Mouse (Mus musculus) kidney, embryonic 14.5 days (tissue): ENCODE results near the gene Mapkbp1. TPM values are rescaled to one million over a fixed set of nuclear protein-coding genes. Genes with fewer than 3 reads are reported as not detected.

Experiments used
- ATAC-seq: fragments of 200-750 bp; cut with Nextera tagmentation; 2 replicates; pipeline ENCODE4 v1.8.0; 2017; ENCODE audit warnings: moderate number of reproducible peaks, mild to moderate bottlenecking, moderate TSS enrichment, moderate library complexity; ENCODE audit not compliant: low FRiP score, low TSS enrichment
- H3K27ac ChIP-seq: fragments of 300-500 bp; sonication (generic); 2 replicates; pipeline ENCODE4 v1.5.1; 2014; ENCODE audit warnings: low read depth, mild to moderate bottlenecking, low read length, moderate library complexity, mixed read lengths
- H3K27me3 ChIP-seq: fragments of 300-500 bp; sonication (generic); 2 replicates; pipeline ENCODE4 v1.6.1; 2014; ENCODE audit warnings: mild to moderate bottlenecking, low read length; ENCODE audit not compliant: control insufficient read depth, insufficient read depth
- H3K36me3 ChIP-seq: fragments of 300-500 bp; sonication (generic); 2 replicates; pipeline ENCODE4 v1.6.1; 2014; ENCODE audit warnings: low read length, mixed read lengths; ENCODE audit not compliant: control insufficient read depth, insufficient read depth
- H3K4me1 ChIP-seq: fragments of 300-500 bp; sonication (generic); 2 replicates; pipeline ENCODE4 v1.6.1; 2014; ENCODE audit warnings: low read length, mixed read lengths; ENCODE audit not compliant: control insufficient read depth, insufficient read depth
- H3K4me2 ChIP-seq: fragments of 300-500 bp; sonication (generic); replicated peaks from 2 replicates; pipeline ENCODE4 v1.6.1; 2014; ENCODE audit warnings: low read depth, mild to moderate bottlenecking, low read length
- H3K4me3 ChIP-seq: fragments of 300-500 bp; sonication (generic); 2 replicates; pipeline ENCODE4 v1.5.1; 2014; ENCODE audit warnings: mild to moderate bottlenecking, low read length
- H3K9ac ChIP-seq: fragments of 300-500 bp; sonication (generic); 2 replicates; pipeline ENCODE4 v1.6.1; 2014; ENCODE audit warnings: low read depth, mild to moderate bottlenecking, low read length, moderate library complexity
- H3K9me3 ChIP-seq: fragments of 300-500 bp; sonication (generic); 2 replicates; pipeline ENCODE4 v1.6.1; 2016; ENCODE audit warnings: low read length; ENCODE audit not compliant: control insufficient read depth
- WGBS: fragments of 180-500 bp; shearing (Covaris S2); extraction: QIAGEN DNeasy Blood & Tissue Kit; methylation state at CpG from one replicate; pipeline ENCODE4 v1.1.7; 2014; 5-methylcytosine and 5-hydroxymethylcytosine counted together
- polyA plus RNA-seq: library from polyadenylated mRNA; unstranded; fragments of >200 nt; fragmentation: Nextera tagmentation; extraction: Ambion mirVana; gene quantifications from 2 replicates; pipeline ENCODE4 v1.2.1, GENCODE M21; 2014

The Mapkbp1 gene
- polyA plus RNA-seq, 1 experiment from 2014 or later, result 4.0 TPM

GRCm38 (mm10) chr2:120000882-120001584, 28.5 kb downstream of the Mapkbp1 start:
- peak; percentile 56; the same call in 1 of the 2 replicates for ATAC-seq
- no peak overlapping the region for H3K4me2 ChIP-seq
- H3K27me3 ChIP-seq, result no peaks in the 10 kb centered on the region
- peaks cover 2% of the 10 kb centered on the region; the same call in 1 of the 2 replicates for H3K36me3 ChIP-seq
- no peak overlapping the region for H3K9ac ChIP-seq
- H3K9me3 ChIP-seq, result no peaks in the 10 kb centered on the region
- WGBS, result 60% methylated on average over 3 of the region's 3 CpGs
- H3K4me1 ChIP-seq, result peaks cover 14% of the 10 kb centered on the region
- H3K27ac ChIP-seq, result peak overlapping the region; percentile 19; the same call in 1 of the 2 replicates
- no peak overlapping the region for H3K4me3 ChIP-seq

GRCm38 (mm10) chr2:120001956-120002355, 29.5 kb downstream of the Mapkbp1 start:
- ATAC-seq, result no peak

GRCm38 (mm10) chr2:120003970-120004369, 31.5 kb downstream of the Mapkbp1 start:
- Histone ChIP-seq H3K9ac (no peak overlapping the region), H3K27ac (no peak overlapping the region), H3K36me3 (peaks cover 1% of the 10 kb centered on the region; the same call in 1 of the 2 replicates), H3K4me3 (no peak overlapping the region), H3K27me3 (no peaks in the 10 kb centered on the region), H3K4me1 (peaks cover 8% of the 10 kb centered on the region; the same call in 1 of the 2 replicates), H3K9me3 (no peaks in the 10 kb centered on the region), H3K4me2 (no peak overlapping the region)
- 85% methylated on average over 2 of the region's 2 CpGs for WGBS
- no peak for ATAC-seq

More at GRCm38 (mm10) chr2:120001956-120002355, 29.5 kb downstream of the Mapkbp1 start:
- Histone ChIP-seq H3K9me3 (no peaks in the 10 kb centered on the region), H3K4me2 (no peak overlapping the region), H3K27ac (no peak overlapping the region; the same call in 1 of the 2 replicates), H3K27me3 (no peaks in the 10 kb centered on the region), H3K4me1 (peaks cover 8% of the 10 kb centered on the region; the same call in 1 of the 2 replicates), H3K9ac (no peak overlapping the region), H3K36me3 (peaks cover 2% of the 10 kb centered on the region; the same call in 1 of the 2 replicates), H3K4me3 (no peak overlapping the region)
- 71% methylated on average over 4 of the region's 4 CpGs for WGBS

GRCm38 (mm10) chr2:120006696-120007095, 34.2 kb downstream of the Mapkbp1 start:
- no peaks in the 10 kb centered on the region for H3K36me3 ChIP-seq
- no peaks in the 10 kb centered on the region for H3K9me3 ChIP-seq
- 95% methylated on average over 7 of the region's 7 CpGs for WGBS
- no peak overlapping the region for H3K27ac ChIP-seq
- no peak overlapping the region for H3K9ac ChIP-seq
- 0 out of 2 replicates have a peak, but pooled peaks cover under 1% of the 10 kb centered on the region for H3K4me1 ChIP-seq
- no peak overlapping the region for H3K4me3 ChIP-seq
- no peak overlapping the region for H3K4me2 ChIP-seq
- H3K27me3 ChIP-seq, result no peaks in the 10 kb centered on the region
- ATAC-seq, result no peak

- WGBS, result 82% methylated on average over 4 of the region's 4 CpGs
- H3K27me3 ChIP-seq, result no peaks in the 10 kb centered on the region
- no peaks in the 10 kb centered on the region for H3K4me1 ChIP-seq
- no peak overlapping the region for H3K4me3 ChIP-seq
- no peak overlapping the region for H3K4me2 ChIP-seq
- no peak overlapping the region for H3K9ac ChIP-seq
- no peaks in the 10 kb centered on the region for H3K9me3 ChIP-seq
- no peak for ATAC-seq
- 0 out of 2 replicates have a peak, but pooled peaks cover under 1% of the 10 kb centered on the region for H3K36me3 ChIP-seq
- no peak overlapping the region for H3K27ac ChIP-seq
These were observed 35.2 kb downstream of the Mapkbp1 start for GRCm38 (mm10) chr2:120007680-120008210.

GRCm38 (mm10) chr2:120008672-120009071, 36.2 kb downstream of the Mapkbp1 start:
- no peaks in the 10 kb centered on the region for H3K4me1 ChIP-seq
- no peaks in the 10 kb centered on the region for H3K9me3 ChIP-seq
- no peak overlapping the region for H3K4me2 ChIP-seq
- 26% methylated on average over 4 of the region's 4 CpGs for WGBS
- H3K27ac ChIP-seq, result no peak overlapping the region
- no peak overlapping the region for H3K4me3 ChIP-seq
- ATAC-seq, result no peak
- H3K9ac ChIP-seq, result no peak overlapping the region
- H3K36me3 ChIP-seq, result peaks cover 7% of the 10 kb centered on the region; the same call in 1 of the 2 replicates
- no peaks in the 10 kb centered on the region for H3K27me3 ChIP-seq

- WGBS, result 83% methylated on average over 8 of the region's 8 CpGs
- Histone ChIP-seq H3K9me3 (no peaks in the 10 kb centered on the region), H3K4me2 (no peak overlapping the region), H3K4me1 (no peaks in the 10 kb centered on the region), H3K36me3 (peaks cover 28% of the 10 kb centered on the region), H3K9ac (no peak overlapping the region), H3K4me3 (no peak overlapping the region), H3K27me3 (no peaks in the 10 kb centered on the region), H3K27ac (no peak overlapping the region)
- ATAC-seq, result 0 out of 2 replicates have a peak, but pooled peaks have one; percentile 49
These were observed 39.1 kb downstream of the Mapkbp1 start for GRCm38 (mm10) chr2:120011462-120012200.

- Histone ChIP-seq H3K27me3 (no peaks in the 10 kb centered on the region), H3K4me1 (no peaks in the 10 kb centered on the region), H3K4me3 (no peak overlapping the region), H3K9ac (no peak overlapping the region), H3K9me3 (no peaks in the 10 kb centered on the region), H3K4me2 (no peak overlapping the region), H3K36me3 (peaks cover 39% of the 10 kb centered on the region), H3K27ac (no peak overlapping the region)
- no peak for ATAC-seq
- 70% methylated on average over 13 of the region's 13 CpGs for WGBS
These were observed 40.4 kb downstream of the Mapkbp1 start for GRCm38 (mm10) chr2:120012924-120013323.
